Mouse (Mus musculus): Measurements from ENCODE around the gene Igsf6. TPM values are rescaled to one million over a fixed set of nuclear protein-coding genes. Genes with fewer than 3 reads are reported as not detected.

The Igsf6 gene
- total RNA-seq, 4 experiments from 2014 or later = 0.72 to 1.5 (median 1.2) TPM

Other genes with a start within 250 kb of the Igsf6 start
- 10 to 100 TPM; 23.0 to 42.1 (median 30.7) TPM for gene Eef2k, start 231.7 kb downstream of the Igsf6 start, total RNA-seq (2022)
- gene Polr3e, start 156.8 kb downstream of the Igsf6 start, total RNA-seq (2022) = 1 to 10 TPM; 7.9 to 9.5 (median 8.6) TPM
- gene Cdr2, start 92.3 kb downstream of the Igsf6 start, total RNA-seq (2022) = 10 to 100 TPM in 1 of 4 experiments, 1 to 10 TPM in 3; 4.8 to 14.4 (median 7.2) TPM
- not detected for gene Mfsd13b, start 92.1 kb downstream of the Igsf6 start, total RNA-seq (2022)
- 100 to 1,000 TPM in 1 of 4 experiments, 10 to 100 TPM in 3; 83.1 to 103 (median 96.0) TPM for gene Mettl9, start 40.1 kb downstream of the Igsf6 start, total RNA-seq (2022)
- under 1 TPM; 0.06 to 0.19 (median 0.06) TPM for gene Otoa, start 7.1 kb upstream of the Igsf6 start, total RNA-seq (2022)

Data from heart, adult 8-10 months (tissue).